ENCODE assay signal across 23 mouse cellular contexts in genomic region chr12:112921518-112921917, GRCm38 (mm10). TPM values are rescaled to one million over a fixed set of nuclear protein-coding genes. Genes with fewer than 3 reads are reported as not detected.
DNase-seq lines count a peak whose midpoint lies in the region; ATAC-seq lines count a peak whose summit lies in the region.
"Had no signal": no experiment of that assay in that cellular context is flagged by ENCODE, and none has a peak within 500 bp of the region (broad histone marks: within the 10 kb centered on the region; RNA-seq: fewer than 3 reads in every experiment).

No protein-coding gene starts in this region.

- H3K36me3 ChIP-seq in heart, embryonic 11.5 days (ENCODE audit: control insufficient read depth, insufficient read depth, low read length), result no peaks in the 10 kb centered on the region
- H3K36me3 ChIP-seq in heart, embryonic 15.5 days, result no peaks in the 10 kb centered on the region
- H3K36me3 ChIP-seq in hindbrain, embryonic 10.5 days, result peaks cover 12% of the 10 kb centered on the region
- peaks cover 19% of the 10 kb centered on the region for H3K36me3 ChIP-seq in hindbrain, embryonic 14.5 days (replicated peaks; ENCODE audit: control insufficient read depth, insufficient read depth)
- H3K36me3 ChIP-seq in embryonic facial prominence, embryonic 13.5 days, result 0 out of 2 replicates have a peak, but pooled peaks cover 4% of the 10 kb centered on the region

- no peak for DNase-seq in heart, adult 9 months (ENCODE audit: low spot score in 2 of 2)
- DNase-seq in heart, postnatal 10 days, result no peak
- DNase-seq in hindbrain, embryonic 10.5 days (ENCODE audit: low spot score), result no peak
- DNase-seq in hindbrain, embryonic 14.5 days (ENCODE audit: low spot score), result no peak
- DNase-seq: adrenal gland, postnatal 14 days; cerebellum, adult 18-20 months; cerebellum, adult 9-11 months; cerebellum, postnatal 36 days; gastrocnemius, postnatal 10 days; kidney, adult 8-10 months had no signal

- intact Hi-C loops in heart, postnatal 10 days (cut with DNase I), result no loop called here

- H3K27me3 ChIP-seq in heart, embryonic 11.5 days (ENCODE audit: control insufficient read depth, insufficient read depth, low read length), result peaks cover 58% of the 10 kb centered on the region
- H3K27me3 ChIP-seq in heart, embryonic 15.5 days, result peaks cover 73% of the 10 kb centered on the region
- peaks cover 34% of the 10 kb centered on the region for H3K27me3 ChIP-seq in hindbrain, embryonic 10.5 days (ENCODE audit: insufficient read depth, poor library complexity, severe bottlenecking)
- H3K27me3 ChIP-seq in hindbrain, embryonic 14.5 days (ENCODE audit: control insufficient read depth, insufficient read depth, low read length), result no peaks in the 10 kb centered on the region
- H3K27me3 ChIP-seq in embryonic facial prominence, embryonic 13.5 days, result peaks cover 9% of the 10 kb centered on the region
- H3K27me3 ChIP-seq: Patski had no signal

- 45% methylated on average over 12 of the region's 12 CpGs for WGBS in heart, embryonic 11.5 days (ENCODE audit: insufficient replicate concordance)
- WGBS in heart, embryonic 15.5 days, result 54% methylated on average over 12 of the region's 12 CpGs
- whole genome bisulfite sequencing in hindbrain, embryonic 10.5 days, result 85% methylated on average over 12 of the region's 12 CpGs
- WGBS in hindbrain, embryonic 14.5 days, result 86% methylated on average over 12 of the region's 12 CpGs
- 82% methylated on average over 12 of the region's 12 CpGs for WGBS in embryonic facial prominence, embryonic 13.5 days

- H3K4me3 ChIP-seq in heart, embryonic 11.5 days (ENCODE audit: low read depth, low read length), result no peak overlapping the region
- no peak overlapping the region for H3K4me3 ChIP-seq in heart, embryonic 15.5 days
- no peak overlapping the region for H3K4me3 ChIP-seq in hindbrain, embryonic 10.5 days
- H3K4me3 ChIP-seq in hindbrain, embryonic 14.5 days (replicated peaks; ENCODE audit: low read length), result no peak overlapping the region
- no peak overlapping the region for H3K4me3 ChIP-seq in embryonic facial prominence, embryonic 13.5 days
- H3K4me3 ChIP-seq: embryonic facial prominence, embryonic 15.5 days; erythroblast, embryonic 14.5 days had no signal

- H3K4me2 ChIP-seq in heart, embryonic 11.5 days, result peak overlapping the region; percentile 38; the same call in 1 of the 2 replicates
- H3K4me2 ChIP-seq in heart, embryonic 15.5 days, result 0 out of 2 replicates have a peak overlapping the region, but pooled peaks have one; percentile 27
- H3K4me2 ChIP-seq in hindbrain, embryonic 14.5 days (replicated peaks), result no peak overlapping the region
- no peak overlapping the region for H3K4me2 ChIP-seq in embryonic facial prominence, embryonic 13.5 days
- H3K4me2 ChIP-seq: embryonic facial prominence, embryonic 15.5 days had no signal

- H3K9me3 ChIP-seq in heart, embryonic 11.5 days (replicated peaks; ENCODE audit: control insufficient read depth, low read length), result no peaks in the 10 kb centered on the region
- H3K9me3 ChIP-seq in heart, embryonic 15.5 days (replicated peaks), result no peaks in the 10 kb centered on the region
- H3K9me3 ChIP-seq in hindbrain, embryonic 10.5 days, result no peaks in the 10 kb centered on the region
- H3K9me3 ChIP-seq in hindbrain, embryonic 14.5 days (ENCODE audit: control insufficient read depth, low read length), result no peaks in the 10 kb centered on the region
- no peaks in the 10 kb centered on the region for H3K9me3 ChIP-seq in embryonic facial prominence, embryonic 13.5 days
- H3K9me3 ChIP-seq: embryonic facial prominence, embryonic 15.5 days had no signal

- H3K27ac ChIP-seq in heart, embryonic 11.5 days (ENCODE audit: low read depth, low read length), result peak overlapping the region; percentile 50; the same call in 1 of the 2 replicates
- no peak overlapping the region for H3K27ac ChIP-seq in heart, embryonic 15.5 days
- H3K27ac ChIP-seq in hindbrain, embryonic 10.5 days, result peak overlapping the region; percentile 69
- no peak overlapping the region for H3K27ac ChIP-seq in hindbrain, embryonic 14.5 days
- H3K27ac ChIP-seq in embryonic facial prominence, embryonic 13.5 days, result no peak overlapping the region
- H3K27ac ChIP-seq: embryonic facial prominence, embryonic 15.5 days had no signal

- H3K4me1 ChIP-seq in heart, embryonic 11.5 days (ENCODE audit: control insufficient read depth, insufficient read depth, low read length), result peaks cover 27% of the 10 kb centered on the region
- peaks cover 42% of the 10 kb centered on the region for H3K4me1 ChIP-seq in heart, embryonic 15.5 days (replicated peaks)
- H3K4me1 ChIP-seq in hindbrain, embryonic 10.5 days (replicated peaks), result peaks cover 78% of the 10 kb centered on the region
- H3K4me1 ChIP-seq in hindbrain, embryonic 14.5 days (replicated peaks; ENCODE audit: control insufficient read depth, insufficient read depth, low read length), result peaks cover 4% of the 10 kb centered on the region; the same call in 1 of the 2 replicates
- peaks cover 18% of the 10 kb centered on the region; the same call in 1 of the 2 replicates for H3K4me1 ChIP-seq in embryonic facial prominence, embryonic 13.5 days

- no peak overlapping the region for H3K9ac ChIP-seq in heart, embryonic 11.5 days (ENCODE audit: low read depth, low read length)
- H3K9ac ChIP-seq in heart, embryonic 15.5 days, result no peak overlapping the region; the same call in 1 of the 2 replicates
- H3K9ac ChIP-seq in hindbrain, embryonic 14.5 days, result no peak overlapping the region
- H3K9ac ChIP-seq in embryonic facial prominence, embryonic 13.5 days, result peak overlapping the region; percentile 16; the same call in 1 of the 2 replicates
- H3K9ac ChIP-seq: embryonic facial prominence, embryonic 15.5 days had no signal

- ATAC-seq in heart, embryonic 11.5 days (replicated peaks; ENCODE audit: insufficient number of reproducible peaks, low FRiP score, low TSS enrichment), result no peak; the same call in 1 of the 2 replicates
- 0 out of 2 replicates have a peak, but pooled peaks have one; percentile 24 for ATAC-seq in heart, embryonic 15.5 days (replicated peaks; ENCODE audit: insufficient number of reproducible peaks, insufficient read depth, low FRiP score, low read depth)
- no peak for ATAC-seq in hindbrain, embryonic 14.5 days (ENCODE audit: low FRiP score)
- ATAC-seq in embryonic facial prominence, embryonic 13.5 days (ENCODE audit: insufficient number of reproducible peaks, insufficient read depth, low FRiP score, low TSS enrichment, low read depth), result no peak
- ATAC-seq: activated CD4-positive, CD25-positive, alpha-beta regulatory T cell, adult 4 months; forebrain, embryonic 16.5 days; hindbrain, embryonic 16.5 days; inflammation-experienced regulatory T-cells, adult 6 months; intestine, postnatal 0 days; Patski had no signal

RNA-seq across cellular contexts. Expression of gene Jag2, which starts 8.1 kb away (rescaled TPM):
- polyA plus RNA-seq in heart, embryonic 11.5 days (2014; fragmentation: Nextera tagmentation; extraction: Ambion mirVana), result 1.5 and 2.2 TPM in 2 replicates
- polyA plus RNA-seq in heart, embryonic 15.5 days (2015; fragmentation: Nextera tagmentation; extraction: Ambion mirVana), result 3.7 and 6.6 TPM in 2 replicates
- total RNA-seq in heart, postnatal 10 days (2021), result 10 to 100 TPM; 36.1 to 38.5 TPM
- 4.7 and 4.8 TPM in 2 replicates for polyA plus RNA-seq in hindbrain, embryonic 10.5 days (2016; fragmentation: Nextera tagmentation; extraction: Ambion mirVana)
- polyA plus RNA-seq in hindbrain, embryonic 14.5 days (2014; fragmentation: Nextera tagmentation; extraction: Ambion mirVana), result 12.5 and 16.1 TPM in 2 replicates
- polyA plus RNA-seq in embryonic facial prominence, embryonic 13.5 days (2015; fragmentation: Nextera tagmentation; extraction: Ambion mirVana), result 7.4 and 11.5 TPM in 2 replicates
- polyA plus RNA-seq: erythroblast, embryonic 14.5 days had no signal

RNA-seq across cellular contexts. Expression of gene Nudt14, which starts 20.4 kb away (rescaled TPM):
- polyA plus RNA-seq in heart, embryonic 11.5 days (2014; fragmentation: Nextera tagmentation; extraction: Ambion mirVana), result 44.2 and 50.7 TPM in 2 replicates
- 32.1 and 48.3 TPM in 2 replicates for polyA plus RNA-seq in heart, embryonic 15.5 days (2015; fragmentation: Nextera tagmentation; extraction: Ambion mirVana)
- 10 to 100 TPM; 11.7 to 11.8 TPM for total RNA-seq in heart, postnatal 10 days (2021)
- 79.5 and 83.0 TPM in 2 replicates for polyA plus RNA-seq in hindbrain, embryonic 10.5 days (2016; fragmentation: Nextera tagmentation; extraction: Ambion mirVana)
- polyA plus RNA-seq in hindbrain, embryonic 14.5 days (2014; fragmentation: Nextera tagmentation; extraction: Ambion mirVana), result 60.9 and 70.1 TPM in 2 replicates
- 83.4 and 103 TPM in 2 replicates for polyA plus RNA-seq in embryonic facial prominence, embryonic 13.5 days (2015; fragmentation: Nextera tagmentation; extraction: Ambion mirVana)

RNA-seq across cellular contexts. Expression of gene Gpr132, which starts 53.5 kb away (rescaled TPM):
- polyA plus RNA-seq in heart, embryonic 11.5 days (2014; fragmentation: Nextera tagmentation; extraction: Ambion mirVana), result 0.19 TPM in 1 of 2 replicates, not detected in the other
- polyA plus RNA-seq in heart, embryonic 15.5 days (2015; fragmentation: Nextera tagmentation; extraction: Ambion mirVana), result 0.19 and 2.2 TPM in 2 replicates
- total RNA-seq in heart, postnatal 10 days (2021), result under 1 TPM; 0.17 to 0.19 TPM
- 0.06 and 0.08 TPM in 2 replicates for polyA plus RNA-seq in hindbrain, embryonic 10.5 days (2016; fragmentation: Nextera tagmentation; extraction: Ambion mirVana)
- polyA plus RNA-seq in hindbrain, embryonic 14.5 days (2014; fragmentation: Nextera tagmentation; extraction: Ambion mirVana), result not detected in 2 replicates
- 0.17 TPM in 1 of 2 replicates, not detected in the other for polyA plus RNA-seq in embryonic facial prominence, embryonic 13.5 days (2015; fragmentation: Nextera tagmentation; extraction: Ambion mirVana)
- polyA plus RNA-seq: forebrain, embryonic 11.5 days; forebrain, embryonic 16.5 days; hindbrain, embryonic 11.5 days; Patski had no signal

RNA-seq across cellular contexts. Expression of gene Btbd6, which starts 54.8 kb away (rescaled TPM):
- 18.9 and 22.5 TPM in 2 replicates for polyA plus RNA-seq in heart, embryonic 11.5 days (2014; fragmentation: Nextera tagmentation; extraction: Ambion mirVana)
- 19.4 and 23.5 TPM in 2 replicates for polyA plus RNA-seq in heart, embryonic 15.5 days (2015; fragmentation: Nextera tagmentation; extraction: Ambion mirVana)
- total RNA-seq in heart, postnatal 10 days (2021), result 10 to 100 TPM; 22.9 to 24.5 TPM
- 22.8 and 27.2 TPM in 2 replicates for polyA plus RNA-seq in hindbrain, embryonic 10.5 days (2016; fragmentation: Nextera tagmentation; extraction: Ambion mirVana)
- 52.2 and 52.8 TPM in 2 replicates for polyA plus RNA-seq in hindbrain, embryonic 14.5 days (2014; fragmentation: Nextera tagmentation; extraction: Ambion mirVana)
- polyA plus RNA-seq in embryonic facial prominence, embryonic 13.5 days (2015; fragmentation: Nextera tagmentation; extraction: Ambion mirVana), result 29.3 and 29.5 TPM in 2 replicates

Comparison
In these comparisons a context has a peak if more than half of its experiments do, and no peak if none do; other contexts are left out.
1. H3K27ac ChIP-seq: peak in heart, embryonic 11.5 days (single experiment) and hindbrain, embryonic 10.5 days (single experiment); none in heart, embryonic 15.5 days (single experiment), hindbrain, embryonic 14.5 days (single experiment) and embryonic facial prominence, embryonic 13.5 days (single experiment).
2. H3K4me2 ChIP-seq: peak in heart, embryonic 11.5 days (single experiment) and heart, embryonic 15.5 days (single experiment); none in hindbrain, embryonic 14.5 days (single experiment) and embryonic facial prominence, embryonic 13.5 days (single experiment).